Mouse (Mus musculus) kidney, adult 2 months (tissue): ENCODE data around the gene Kank1.

ENCODE experiments used
- CTCF ChIP-seq: fragments of 200-500 bp; conservative IDR thresholded peaks from 2 replicates; pipeline ENCODE4 v1.5.1; 2011; ENCODE audit warnings: low read depth, mild to moderate bottlenecking, control low read depth, low read length, moderate library complexity, mixed read lengths; ENCODE audit not compliant: insufficient read depth, insufficient read length
- POLR2A ChIP-seq: fragments of 200-500 bp; IDR thresholded peaks from one replicate; pipeline ENCODE4 v1.6.1; 2011; ENCODE audit warnings: low read depth, low read length, control low read depth

DNA sequence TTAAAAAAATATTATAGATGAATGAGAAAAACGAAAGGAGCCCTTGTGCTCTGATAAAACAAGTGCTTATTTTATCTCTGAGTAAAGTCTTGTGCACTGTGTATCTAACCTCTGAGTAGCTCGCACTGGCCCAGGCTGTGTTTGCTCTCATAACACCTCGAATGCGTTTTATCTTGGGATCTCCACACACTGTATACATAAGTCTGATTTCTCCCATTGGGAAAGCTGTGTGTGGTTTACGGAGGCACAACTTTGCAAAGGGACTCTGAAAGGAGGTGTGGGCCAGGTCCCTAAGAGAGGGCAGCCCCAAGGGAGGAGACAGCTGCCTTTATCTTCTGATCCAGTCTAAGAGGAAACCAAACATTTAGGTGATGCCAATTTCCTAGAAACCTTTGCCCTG is 198.6 kb downstream of the Kank1 start:
- TF ChIP-seq CTCF, result no peak
- no peak for TF ChIP-seq POLR2A
